Mouse (Mus musculus) C2C12 (cell line): ENCODE results near the gene Acad11. TPM values are rescaled to one million over a fixed set of nuclear protein-coding genes. Genes with fewer than 3 reads are reported as not detected.

Source experiments
- H3K27me3 ChIP-seq: one replicate; pipeline ENCODE4 v1.6.1; 2011; ENCODE audit not compliant: control insufficient read depth, insufficient read depth, insufficient read length
- H3K36me3 ChIP-seq: one replicate; pipeline ENCODE4 v1.6.1; 2011; ENCODE audit not compliant: control insufficient read depth, insufficient read depth
- H3K4me3 ChIP-seq: one replicate; pipeline ENCODE4 v1.5.1; 2011; ENCODE audit warnings: mild to moderate bottlenecking, control low read depth; ENCODE audit not compliant: poor library complexity, insufficient read depth, severe bottlenecking
- H3K79me2 ChIP-seq: one replicate; pipeline ENCODE4 v1.6.1; 2011; ENCODE audit not compliant: control insufficient read depth, insufficient read depth
- H3K79me3 ChIP-seq: one replicate; pipeline ENCODE4 v1.6.1; 2011; ENCODE audit warnings: low read depth, control low read depth
- H3ac ChIP-seq: one replicate; pipeline ENCODE3; 2011; ENCODE audit warnings: low read depth; ENCODE audit not compliant: control insufficient read depth, insufficient read length
- CEBPB ChIP-seq: IDR thresholded peaks from one replicate; pipeline ENCODE4 v1.6.1; 2011; ENCODE audit warnings: low read depth, mild to moderate bottlenecking, control low read depth, moderate library complexity
- CTCF ChIP-seq: IDR thresholded peaks from one replicate; pipeline ENCODE4 v1.5.1; 2011; ENCODE audit not compliant: control insufficient read depth, insufficient read depth, insufficient read length
- FOSL1 ChIP-seq: IDR thresholded peaks from one replicate; pipeline ENCODE4 v1.8.0; 2011; ENCODE audit warnings: mild to moderate bottlenecking, low read length; ENCODE audit not compliant: poor library complexity, insufficient read depth, severe bottlenecking
- MAX ChIP-seq: IDR thresholded peaks from one replicate; pipeline ENCODE4 v1.6.1; 2011; ENCODE audit warnings: mild to moderate bottlenecking, control low read depth
- MYOD1 ChIP-seq: IDR thresholded peaks from one replicate; pipeline ENCODE4 v1.6.1; 2011; ENCODE audit warnings: low read depth; ENCODE audit not compliant: control insufficient read depth, insufficient read length
- MYOG ChIP-seq: IDR thresholded peaks from one replicate; pipeline ENCODE4 v1.6.1; 2011; ENCODE audit not compliant: control insufficient read depth, insufficient read length; ENCODE audit errors: extremely low read depth
- USF1 ChIP-seq: IDR thresholded peaks from one replicate; pipeline ENCODE4 v1.6.1; 2011; ENCODE audit warnings: low read depth, mild to moderate bottlenecking, control low read depth, moderate library complexity
- polyA plus RNA-seq: library from polyadenylated mRNA; unstranded; fragments of >200 nt; fragmentation: generic; extraction: Trizol; gene quantifications from one replicate; pipeline ENCODE4 v1.2.1, GENCODE M21; 2012; ENCODE audit warnings: missing spikeins

Acad11 gene
- polyA plus RNA-seq, 1 experiment = 3.0 TPM

DNA sequence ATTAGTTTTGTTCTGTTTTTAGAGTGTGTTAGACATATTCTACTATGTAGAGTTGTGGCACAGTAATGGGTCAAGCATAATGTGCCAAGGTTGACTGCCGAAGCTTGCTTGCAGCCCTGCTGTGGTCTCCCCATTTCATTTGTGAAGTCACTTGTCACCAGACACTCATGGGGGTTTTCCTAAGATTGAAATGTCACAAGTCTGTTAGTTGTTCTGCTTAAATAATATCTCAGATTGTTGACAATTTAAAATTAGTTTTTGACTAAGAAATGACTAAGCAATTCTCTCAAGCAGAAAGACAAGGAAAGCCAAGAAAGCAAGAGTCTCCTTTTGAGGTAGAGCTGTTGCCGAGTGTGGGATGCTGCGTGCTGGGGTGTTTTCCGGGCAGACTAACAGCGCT is 29.8 kb downstream of the Acad11 start:
- H3K36me3 ChIP-seq = no peaks in the 10 kb centered on the region
- H3K27me3 ChIP-seq = no peaks in the 10 kb centered on the region
- no peaks in the 10 kb centered on the region for H3K79me3 ChIP-seq
- H3K79me2 ChIP-seq = no peaks in the 10 kb centered on the region
- TF ChIP-seq MAX = no peak
- no peak for TF ChIP-seq MYOD1
- TF ChIP-seq CEBPB = no peak
- no peak for TF ChIP-seq FOSL1
- no peak for TF ChIP-seq USF1
- no peak for TF ChIP-seq CTCF
- no peak for TF ChIP-seq MYOG
- no peak overlapping the region for H3K4me3 ChIP-seq
- no peak overlapping the region for H3ac ChIP-seq

DNA sequence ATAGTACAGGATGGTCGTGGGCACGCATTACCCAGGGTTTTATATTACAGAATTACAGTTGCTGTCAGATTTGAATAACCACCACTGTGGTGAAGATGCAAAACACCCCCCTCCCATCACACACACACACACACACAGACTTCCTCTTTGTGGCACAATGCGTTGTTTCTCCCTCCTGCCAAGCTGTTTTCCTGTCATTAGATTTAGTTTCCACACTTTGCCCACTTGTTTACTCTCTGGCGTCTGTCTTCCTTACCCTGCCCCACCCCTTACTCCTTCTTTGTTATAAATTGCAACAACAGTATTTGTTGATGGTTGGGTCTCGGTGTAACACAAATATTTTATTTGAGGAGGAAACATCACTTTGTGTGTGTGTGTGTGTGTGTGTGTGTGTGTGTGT is 35.1 kb downstream of the Acad11 start:
- Histone ChIP-seq H3K79me2 (no peaks in the 10 kb centered on the region), H3K36me3 (no peaks in the 10 kb centered on the region), H3K27me3 (no peaks in the 10 kb centered on the region), H3K79me3 (no peaks in the 10 kb centered on the region), H3K4me3 (no peak overlapping the region), H3ac (no peak overlapping the region)
- TF ChIP-seq MYOD1 (no peak), CTCF (no peak), USF1 (no peak), MYOG (no peak), MAX (no peak), CEBPB (no peak), FOSL1 (no peak)

DNA sequence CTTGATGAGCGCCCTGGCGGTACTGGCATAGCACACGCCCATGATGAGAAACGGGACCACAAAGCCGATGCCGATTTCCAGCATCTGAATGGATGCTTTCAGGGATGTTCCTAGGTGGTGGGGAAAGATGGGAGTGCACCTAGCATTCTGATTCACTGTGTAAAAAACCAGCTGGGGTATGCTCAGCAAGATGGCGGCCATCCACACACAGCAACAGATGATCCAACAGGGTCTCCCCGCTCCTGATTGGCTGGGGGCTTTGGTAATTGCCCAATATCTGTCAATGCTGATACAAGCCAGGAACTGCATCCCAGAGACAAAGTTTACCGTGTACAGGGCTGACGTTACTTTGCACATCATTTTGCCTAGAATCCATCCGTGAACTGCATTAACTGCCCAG is 35.9 kb downstream of the Acad11 start:
- no peaks in the 10 kb centered on the region for H3K36me3 ChIP-seq
- no peak overlapping the region for H3ac ChIP-seq
- no peak for TF ChIP-seq MAX
- TF ChIP-seq FOSL1 = no peak
- no peak for TF ChIP-seq USF1
- TF ChIP-seq CTCF = no peak
- TF ChIP-seq MYOD1 = no peak
- H3K79me3 ChIP-seq = no peaks in the 10 kb centered on the region
- H3K27me3 ChIP-seq = no peaks in the 10 kb centered on the region
- H3K4me3 ChIP-seq = no peak overlapping the region
- H3K79me2 ChIP-seq = no peaks in the 10 kb centered on the region

DNA sequence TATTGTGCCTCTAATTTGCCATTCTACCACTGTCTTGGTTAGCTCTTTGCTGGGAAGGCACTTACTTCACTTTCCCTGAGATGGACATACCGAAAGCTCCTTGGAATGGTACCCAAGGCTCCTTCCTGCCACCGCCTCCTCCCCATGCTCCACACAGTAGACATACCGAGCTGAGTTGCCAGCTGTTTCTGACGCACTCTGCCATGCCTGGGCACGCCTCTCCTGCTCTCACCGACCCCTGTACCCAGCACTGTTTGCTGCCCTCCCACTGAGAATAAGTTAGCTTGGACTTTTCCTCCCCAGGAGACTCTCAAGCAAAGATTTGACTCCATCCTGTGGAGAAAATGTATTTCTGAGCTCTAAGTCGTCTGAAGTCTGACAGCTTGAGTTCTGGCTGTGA is 37.6 kb downstream of the Acad11 start:
- Histone ChIP-seq H3K79me3 (no peaks in the 10 kb centered on the region), H3K79me2 (no peaks in the 10 kb centered on the region), H3K36me3 (no peaks in the 10 kb centered on the region), H3ac (no peak overlapping the region), H3K27me3 (no peaks in the 10 kb centered on the region), H3K4me3 (no peak overlapping the region)
- no peak for TF ChIP-seq MYOG

DNA sequence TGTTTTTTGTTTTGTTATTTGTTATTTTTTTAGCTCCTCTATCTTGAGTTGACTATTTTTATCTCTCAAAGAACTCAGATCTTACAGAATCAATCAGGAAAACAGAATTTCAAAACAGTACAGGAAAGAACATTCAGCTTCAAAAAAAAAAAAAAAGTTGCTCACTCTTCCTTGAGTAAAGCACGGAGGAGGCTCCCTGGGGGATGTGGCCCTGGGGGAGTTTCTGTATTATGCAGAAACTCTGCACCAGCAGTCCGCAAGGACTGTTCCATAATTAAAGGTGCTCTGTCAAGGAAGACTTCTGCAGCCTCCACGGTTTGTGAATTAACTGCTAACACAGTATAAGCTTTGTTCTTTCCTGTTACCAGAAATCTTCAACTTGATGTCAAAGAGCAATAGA is 38.3 kb downstream of the Acad11 start:
- TF ChIP-seq MAX (no peak), CEBPB (no peak), MYOG (no peak), MYOD1 (no peak), USF1 (no peak), FOSL1 (no peak)
- no peaks in the 10 kb centered on the region for H3K79me3 ChIP-seq
- no peak overlapping the region for H3ac ChIP-seq
- H3K4me3 ChIP-seq = no peak overlapping the region
- H3K79me2 ChIP-seq = no peaks in the 10 kb centered on the region
- H3K36me3 ChIP-seq = no peaks in the 10 kb centered on the region
- H3K27me3 ChIP-seq = no peaks in the 10 kb centered on the region

DNA sequence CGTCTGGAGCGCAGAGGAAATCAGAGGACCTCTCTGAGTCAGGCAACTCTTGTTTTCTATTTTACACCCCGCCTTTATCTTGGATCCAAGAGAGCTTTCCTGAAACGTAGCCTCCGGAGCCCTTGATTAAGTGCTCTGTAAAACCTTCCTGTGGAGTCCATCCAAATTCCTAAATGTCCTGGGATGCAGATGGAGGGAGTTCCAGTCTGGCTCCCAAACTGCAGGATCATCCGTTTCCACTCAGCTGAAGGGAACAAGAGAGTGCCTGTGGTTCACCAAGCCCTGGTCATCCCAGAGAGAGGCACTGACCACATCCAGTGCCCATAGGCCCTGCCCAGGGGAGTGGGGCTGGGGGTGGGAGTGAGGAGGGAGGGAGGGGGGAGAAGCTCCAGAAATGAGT is 39.1 kb downstream of the Acad11 start:
- H3K79me3 ChIP-seq = no peaks in the 10 kb centered on the region
- no peak for TF ChIP-seq CTCF
- no peak for TF ChIP-seq MAX
- TF ChIP-seq MYOD1 = no peak
- no peak for TF ChIP-seq FOSL1
- TF ChIP-seq CEBPB = no peak
- no peak for TF ChIP-seq USF1
- no peak for TF ChIP-seq MYOG

More for the DNA sequence above, 39.1 kb downstream of the Acad11 start:
- H3K4me3 ChIP-seq = no peak overlapping the region
- H3ac ChIP-seq = no peak overlapping the region
- H3K36me3 ChIP-seq = no peaks in the 10 kb centered on the region
- no peaks in the 10 kb centered on the region for H3K27me3 ChIP-seq
- no peaks in the 10 kb centered on the region for H3K79me2 ChIP-seq
